Mouse (Mus musculus) urinary bladder, postnatal 36 days (tissue): ENCODE measurements around the gene Mul1.

Experiments
- DNase-seq, 2 experiments: peaks; one replicate each; pipeline ENCODE4 v3.0.0; 2022; ENCODE audit warnings: low spot score in 2 of 2, mixed read lengths in 1 of 2

Gene Mul1

GRCm38 (mm10) chr4:138460910-138461309, 26.4 kb downstream of the Mul1 start:
- DNase-seq = no peak

DNA sequence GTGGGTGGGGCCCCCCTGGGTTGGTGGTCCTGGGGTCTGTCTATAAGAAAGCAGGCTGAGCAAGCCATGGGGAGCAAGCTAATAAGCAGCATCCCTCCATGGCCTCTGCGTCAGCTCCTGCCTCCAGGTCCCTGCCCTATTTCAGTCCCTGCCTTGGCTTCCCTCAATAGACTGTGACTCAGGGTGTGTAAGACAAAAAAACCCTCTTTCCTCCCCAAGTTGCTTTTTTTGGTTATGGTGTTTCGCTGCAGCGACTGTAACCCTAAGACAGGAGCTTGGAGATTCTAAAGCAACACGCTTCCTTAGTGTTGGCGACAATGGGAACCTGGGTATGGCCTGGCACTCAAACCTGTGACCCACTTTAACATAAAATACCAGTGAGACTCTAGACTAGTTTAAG, 27.0 kb downstream of the Mul1 start:
- no peak for DNase-seq

- no peak for DNase-seq
Observed at GRCm38 (mm10) chr4:138462971-138463831, 28.7 kb downstream of the Mul1 start.

DNA sequence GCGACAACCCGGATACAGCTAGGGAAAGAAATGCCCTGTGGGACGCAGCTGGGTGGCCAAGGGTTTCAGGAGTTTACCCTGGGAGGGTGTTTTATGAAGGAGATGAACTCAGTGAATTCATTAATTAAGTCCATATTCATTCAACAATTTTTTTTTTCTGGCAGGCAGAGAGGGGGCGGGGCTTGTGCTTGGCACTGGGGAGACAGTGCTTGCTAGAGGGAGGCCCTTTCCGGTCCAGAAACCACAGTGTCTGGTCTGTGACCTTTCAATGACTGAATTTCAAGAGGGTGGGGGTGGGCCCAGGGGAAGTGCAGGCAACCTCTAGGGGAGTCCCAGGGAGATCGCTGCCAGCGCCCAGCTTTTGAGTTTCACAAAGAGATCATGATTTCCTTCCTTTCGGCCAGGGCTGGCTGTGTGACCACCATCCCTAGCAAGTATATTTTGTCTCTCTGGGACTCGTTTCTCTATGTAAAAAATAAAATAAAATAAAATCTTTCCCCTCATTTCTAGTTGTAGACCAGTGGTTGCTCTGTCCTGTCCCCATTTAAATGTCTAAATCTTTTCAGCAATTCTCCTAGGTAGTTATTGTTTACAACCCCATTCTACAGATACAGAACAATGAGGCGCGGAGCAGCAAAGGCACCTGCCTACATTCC, 29.5 kb downstream of the Mul1 start:
- peak; percentile 61 to 80 for DNase-seq

- DNase-seq = peak in 1 of 2 experiments; percentile 67
Observed at GRCm38 (mm10) chr4:138464667-138465353, 30.3 kb downstream of the Mul1 start.

DNA sequence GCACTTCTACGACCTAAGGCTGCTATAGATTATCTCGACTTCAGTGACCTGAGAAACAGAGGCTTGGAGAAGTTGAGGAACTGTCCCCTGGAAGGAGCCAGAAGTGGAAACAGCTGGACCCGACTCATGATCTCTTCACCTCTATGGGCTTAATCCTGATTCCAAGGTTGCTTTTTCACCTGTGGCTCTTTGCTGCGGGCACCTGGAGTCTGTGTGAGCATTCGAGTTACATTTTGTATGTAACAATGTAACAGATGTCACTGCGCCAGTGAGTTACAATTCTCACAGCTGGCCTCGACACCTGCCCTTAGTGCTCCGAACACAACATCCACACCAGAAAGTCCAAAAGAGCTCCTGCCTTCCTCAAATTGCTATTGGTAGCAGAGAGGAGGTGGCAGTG, 31.0 kb downstream of the Mul1 start:
- no peak for DNase-seq

- DNase-seq = no peak
Observed at GRCm38 (mm10) chr4:138466690-138467089, 32.2 kb downstream of the Mul1 start.

GRCm38 (mm10) chr4:138467451-138467850, 33.0 kb downstream of the Mul1 start:
- no peak for DNase-seq

GRCm38 (mm10) chr4:138469080-138469479, 34.6 kb downstream of the Mul1 start:
- no peak for DNase-seq

DNA sequence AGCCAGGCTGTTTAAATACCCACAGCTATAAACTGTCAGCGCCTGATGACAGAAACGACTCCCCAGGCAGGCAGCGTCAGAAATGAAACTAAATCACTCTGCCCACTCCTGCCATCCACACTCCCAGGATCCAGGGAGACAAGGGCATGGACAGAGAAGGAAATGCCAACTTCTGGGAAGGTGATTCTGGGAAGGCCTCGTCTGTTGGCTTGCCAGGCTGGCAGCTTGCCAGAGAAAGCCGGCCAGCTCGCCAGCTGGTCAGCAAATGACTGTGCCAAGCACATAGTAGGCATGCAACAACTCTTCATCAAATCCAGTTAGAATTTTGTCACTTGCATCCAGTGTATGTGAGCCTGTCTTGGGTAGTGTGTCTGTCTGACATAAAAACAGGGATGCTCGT, 36.8 kb downstream of the Mul1 start:
- no peak for DNase-seq

DNA sequence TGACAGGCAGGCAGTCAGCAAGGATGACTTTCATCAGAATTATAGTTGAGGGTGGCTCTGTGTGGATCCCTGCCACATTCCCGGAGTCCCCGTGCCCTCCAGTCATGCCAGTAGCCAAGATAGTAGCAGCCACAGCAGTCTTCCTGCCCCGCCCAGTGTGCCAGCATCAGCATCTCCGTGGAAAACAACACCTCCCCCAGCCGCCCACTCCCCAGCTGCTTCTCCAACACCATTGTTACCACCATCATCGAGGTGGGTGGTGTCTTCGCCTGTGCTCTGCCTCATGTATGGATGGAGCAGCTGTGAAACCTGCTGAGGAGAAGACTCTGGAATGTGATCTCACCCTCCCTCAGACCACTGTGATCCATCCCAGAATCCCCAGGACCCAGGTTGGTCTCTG, 45.1 kb downstream of the Mul1 start:
- no peak for DNase-seq

GRCm38 (mm10) chr4:138480962-138481361, 46.5 kb downstream of the Mul1 start:
- no peak for DNase-seq

DNA sequence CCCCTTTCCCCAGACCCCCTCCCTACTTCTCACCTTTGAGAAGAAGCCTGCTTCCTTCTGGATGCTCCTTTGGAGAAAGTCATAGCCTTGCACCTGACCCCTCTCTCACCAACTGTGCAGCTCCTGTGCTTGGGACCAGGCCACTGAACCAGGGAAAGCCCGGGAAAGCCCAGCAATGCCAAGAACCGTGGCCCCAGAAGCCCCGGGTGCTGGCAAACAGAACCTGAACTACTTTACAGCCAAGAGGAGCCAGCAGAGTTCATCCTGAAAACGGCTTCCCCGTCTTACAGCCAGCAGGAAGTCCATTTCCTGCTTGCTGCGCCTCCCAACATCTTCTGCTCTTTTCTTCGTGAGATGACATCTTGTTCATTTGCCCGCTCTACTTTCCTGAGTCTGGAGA, 48.2 kb downstream of the Mul1 start:
- DNase-seq = no peak

DNA sequence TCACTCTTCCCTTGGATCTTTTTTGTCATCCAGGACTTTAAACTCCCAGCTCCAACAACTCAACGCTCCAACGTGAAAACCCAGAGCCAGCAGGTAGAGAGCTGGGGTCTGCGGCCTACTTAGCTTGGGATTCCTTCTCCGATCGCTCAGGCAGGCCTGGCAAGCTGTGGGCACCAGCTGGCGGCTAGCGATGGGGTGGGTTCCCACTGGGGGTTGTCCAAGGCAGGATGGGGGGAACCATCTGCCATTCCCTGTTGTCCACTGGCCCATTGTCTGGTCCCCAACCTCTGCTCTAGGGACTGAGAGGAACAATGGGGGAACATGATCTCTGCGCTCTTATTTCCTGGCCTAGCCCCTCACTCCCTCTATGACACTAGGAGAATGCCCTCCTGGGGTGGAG, 53.8 kb downstream of the Mul1 start:
- DNase-seq = no peak

- no peak for DNase-seq
Observed at GRCm38 (mm10) chr4:138491088-138491487, 56.6 kb downstream of the Mul1 start.
